21 mouse cellular contexts compared by ENCODE assay signal in the genomic region with DNA sequence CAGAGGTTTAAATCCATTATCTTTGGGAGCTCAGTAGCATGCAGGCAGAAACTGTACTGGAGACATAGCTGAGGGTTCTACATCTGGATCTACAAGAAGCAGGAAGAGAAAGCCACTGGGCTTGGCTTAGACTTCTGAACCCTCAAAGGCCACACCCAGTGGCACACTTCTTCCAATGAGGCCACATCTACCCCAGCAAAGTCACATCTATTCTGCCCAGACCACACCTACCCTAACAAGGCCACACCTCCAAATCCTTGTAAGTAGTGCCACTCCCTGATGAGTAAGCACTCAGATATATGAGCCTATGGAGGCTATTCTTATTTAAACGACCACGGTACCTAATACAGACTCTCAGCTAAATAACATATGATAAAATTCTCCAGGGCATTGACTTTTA.
"Had no signal": no experiment of that assay in that cellular context is flagged by ENCODE, and none has a peak within 500 bp of the region (broad histone marks: within the 10 kb centered on the region; RNA-seq: fewer than 3 reads in every experiment).

No protein-coding gene starts in this region.

- H3K4me2 ChIP-seq: limb, embryonic 13.5 days; liver, embryonic 12.5 days; liver, embryonic 15.5 days; lung, embryonic 15.5 days; midbrain, embryonic 11.5 days; neural tube, embryonic 12.5 days had no signal

- H3K36me3 ChIP-seq: limb, embryonic 13.5 days; liver, embryonic 12.5 days; liver, embryonic 15.5 days; lung, embryonic 15.5 days; neural tube, embryonic 12.5 days had no signal

- H3K4me1 ChIP-seq: limb, embryonic 13.5 days; liver, embryonic 12.5 days; liver, embryonic 15.5 days; lung, embryonic 15.5 days; neural tube, embryonic 12.5 days had no signal

- ATAC-seq: liver, embryonic 12.5 days had no signal

- H3K9ac ChIP-seq: limb, embryonic 13.5 days; liver, embryonic 12.5 days; liver, embryonic 15.5 days; lung, embryonic 15.5 days; neural tube, embryonic 12.5 days had no signal

- H3K27ac ChIP-seq: kidney, postnatal 0 days; layer of hippocampus, adult 2 months; limb, embryonic 13.5 days; liver, embryonic 12.5 days; liver, embryonic 15.5 days; lung, embryonic 15.5 days; neural tube, embryonic 12.5 days had no signal

- H3K9me3 ChIP-seq: limb, embryonic 13.5 days; liver, embryonic 12.5 days; liver, embryonic 15.5 days; lung, embryonic 15.5 days; neural tube, embryonic 12.5 days had no signal

- H3K4me3 ChIP-seq: layer of hippocampus, adult 2 months; limb, embryonic 13.5 days; liver, embryonic 12.5 days; liver, embryonic 15.5 days; lung, embryonic 15.5 days; neural tube, embryonic 12.5 days had no signal

- DNase-seq: kidney, adult 2 months; kidney, postnatal 25 days; layer of hippocampus, adult 9-11 months; left cerebral cortex, postnatal 4 days; liver; lung, adult 18-20 months; lung, postnatal 14 days; lung, postnatal 4 days; midbrain, embryonic 14.5 days; retina, postnatal 1 day; right cerebral cortex, postnatal 25 days; spleen, adult 18-20 months; thymus, postnatal 25 days had no signal

- H3K27me3 ChIP-seq: limb, embryonic 13.5 days; liver, embryonic 12.5 days; liver, embryonic 15.5 days; lung, embryonic 15.5 days; neural tube, embryonic 12.5 days had no signal
